In genomic region chr2:128364161-128364560, GRCm38 (mm10) we compare ENCODE assay signal across 8 mouse cellular contexts.
DNase-seq lines count a peak whose midpoint lies in the region; ATAC-seq lines count a peak whose summit lies in the region.

No protein-coding gene starts in this region.

- no peaks in the 10 kb centered on the region for H3K27me3 ChIP-seq in heart, embryonic 15.5 days
- H3K27me3 ChIP-seq in limb, embryonic 10.5 days (ENCODE audit: low read depth, poor library complexity, severe bottlenecking) = no peaks in the 10 kb centered on the region

- H3K27ac ChIP-seq in heart, embryonic 15.5 days = peak overlapping the region; percentile 69
- H3K27ac ChIP-seq in limb, embryonic 10.5 days = peak overlapping the region; percentile 3; the same call in 1 of the 2 replicates

- peak overlapping the region; percentile 57 for H3K4me2 ChIP-seq in heart, embryonic 15.5 days

- peak; percentile 8 for DNase-seq in thymus, postnatal 25 days
- no peak for DNase-seq in thymus, postnatal 0 days (ENCODE audit: low spot score)
- DNase-seq in limb, embryonic 10.5 days (ENCODE audit: low spot score) = peak; percentile 53
- no peak for DNase-seq in cerebellum, postnatal 14 days
- no peak for DNase-seq in right cerebral cortex, postnatal 14 days
- no peak for DNase-seq in right cerebral cortex, postnatal 36 days (ENCODE audit: low spot score in 2 of 2)

- peak overlapping the region; percentile 26 for H3K4me3 ChIP-seq in heart, embryonic 15.5 days
- peak overlapping the region; percentile 30; the same call in 1 of the 2 replicates for H3K4me3 ChIP-seq in limb, embryonic 10.5 days

- no peaks in the 10 kb centered on the region for H3K36me3 ChIP-seq in heart, embryonic 15.5 days
- no peaks in the 10 kb centered on the region for H3K36me3 ChIP-seq in limb, embryonic 10.5 days

- H3K9ac ChIP-seq in heart, embryonic 15.5 days = no peak overlapping the region

- peak; percentile 81; the same call in 1 of the 2 replicates for ATAC-seq in heart, embryonic 15.5 days (replicated peaks; ENCODE audit: insufficient number of reproducible peaks, insufficient read depth, low FRiP score, low read depth)
- ATAC-seq in megakaryocyte progenitor cell, adult 5-6 weeks (replicated peaks; ENCODE audit: poor library complexity) = peak; percentile 90

- no peaks in the 10 kb centered on the region for H3K9me3 ChIP-seq in heart, embryonic 15.5 days (replicated peaks)
- no peaks in the 10 kb centered on the region for H3K9me3 ChIP-seq in limb, embryonic 10.5 days (replicated peaks)

- 13% methylated on average over 14 of the region's 14 CpGs for WGBS in heart, embryonic 15.5 days
- 41% methylated on average over 14 of the region's 14 CpGs for WGBS in limb, embryonic 10.5 days

- peaks cover 38% of the 10 kb centered on the region for H3K4me1 ChIP-seq in heart, embryonic 15.5 days (replicated peaks)
- peaks cover 28% of the 10 kb centered on the region for H3K4me1 ChIP-seq in limb, embryonic 10.5 days

Comparison
In these comparisons a context has a peak if more than half of its experiments do, and no peak if none do; other contexts are left out.
1. DNase-seq: peak in thymus, postnatal 25 days (single experiment) and limb, embryonic 10.5 days (single experiment); none in thymus, postnatal 0 days (single experiment), cerebellum, postnatal 14 days (0 of 2), right cerebral cortex, postnatal 14 days (single experiment) and right cerebral cortex, postnatal 36 days (0 of 2).